Mouse (Mus musculus): ENCODE results near the gene Igsf3. TPM values are rescaled to one million over a fixed set of nuclear protein-coding genes. Genes with fewer than 3 reads are reported as not detected.

Igsf3 gene
- polyA plus RNA-seq, 1 experiment from 2014 or later: 28.1 TPM

- H3K4me3 ChIP-seq (ENCODE audit: control insufficient read depth in 1 of 2, insufficient read depth in 1 of 2, low read depth in 1 of 2, low read length in 2 of 2): no peak overlapping the region
- no peak for ATAC-seq (ENCODE audit: insufficient number of reproducible peaks, insufficient read depth, low FRiP score, low read depth)
- H3K27ac ChIP-seq (replicated peaks in 1 of 2; ENCODE audit: control insufficient read depth in 1 of 2, insufficient read depth in 1 of 2, low read depth in 2 of 2, low read length in 2 of 2): no peak overlapping the region
- H3K9ac ChIP-seq (ENCODE audit: low read length): no peak overlapping the region
- H3K36me3 ChIP-seq (ENCODE audit: control insufficient read depth, insufficient read depth, low read length): no peaks in the 10 kb centered on the region
- H3K27me3 ChIP-seq (ENCODE audit: control insufficient read depth, insufficient read depth, low read length): no peaks in the 10 kb centered on the region
- H3K4me2 ChIP-seq (ENCODE audit: low read length): no peak overlapping the region
- 0 out of 2 replicates have a peak, but pooled peaks cover 3% of the 10 kb centered on the region for H3K9me3 ChIP-seq (ENCODE audit: control insufficient read depth, low read length)
- H3K4me1 ChIP-seq (ENCODE audit: control insufficient read depth in 2 of 2, insufficient read depth in 2 of 2, low read length in 2 of 2): peaks cover 4 to 17% of the 10 kb centered on the region in 2 experiments; a peak in 3 of 4 replicates
- 27% methylated on average over 9 of the region's 9 CpGs for WGBS
Observed at GRCm38 (mm10) chr3:101348501-101349161, 28.3 kb upstream of the Igsf3 start.

GRCm38 (mm10) chr3:101349542-101350307 lies 27.2 kb upstream of the Igsf3 start:
- Histone ChIP-seq H3K4me3 (ENCODE audit: control insufficient read depth in 1 of 2, insufficient read depth in 1 of 2, low read depth in 1 of 2, low read length in 2 of 2) (no peak overlapping the region), H3K27me3 (ENCODE audit: control insufficient read depth, insufficient read depth, low read length) (no peaks in the 10 kb centered on the region), H3K9ac (ENCODE audit: low read length) (no peak overlapping the region), H3K9me3 (ENCODE audit: control insufficient read depth, low read length) (0 out of 2 replicates have a peak, but pooled peaks cover 5% of the 10 kb centered on the region), H3K36me3 (ENCODE audit: control insufficient read depth, insufficient read depth, low read length) (no peaks in the 10 kb centered on the region), H3K27ac (replicated peaks in 1 of 2; ENCODE audit: control insufficient read depth in 1 of 2, insufficient read depth in 1 of 2, low read depth in 2 of 2, low read length in 2 of 2) (no peak overlapping the region), H3K4me1 (ENCODE audit: control insufficient read depth in 2 of 2, insufficient read depth in 2 of 2, low read length in 2 of 2) (peaks cover 9 to 23% of the 10 kb centered on the region in 2 experiments), H3K4me2 (ENCODE audit: low read length) (no peak overlapping the region)
- no peak for ATAC-seq (ENCODE audit: insufficient number of reproducible peaks, insufficient read depth, low FRiP score, low read depth)
- 68% methylated on average over 6 of the region's 6 CpGs for WGBS

GRCm38 (mm10) chr3:101350406-101350805 lies 26.5 kb upstream of the Igsf3 start:
- 70% methylated on average over 4 of the region's 4 CpGs for WGBS
- Histone ChIP-seq H3K27me3 (ENCODE audit: control insufficient read depth, insufficient read depth, low read length) (no peaks in the 10 kb centered on the region), H3K4me2 (ENCODE audit: low read length) (no peak overlapping the region), H3K9ac (ENCODE audit: low read length) (no peak overlapping the region), H3K27ac (replicated peaks in 1 of 2; ENCODE audit: control insufficient read depth in 1 of 2, insufficient read depth in 1 of 2, low read depth in 2 of 2, low read length in 2 of 2) (no peak overlapping the region), H3K36me3 (ENCODE audit: control insufficient read depth, insufficient read depth, low read length) (no peaks in the 10 kb centered on the region), H3K4me1 (ENCODE audit: control insufficient read depth in 2 of 2, insufficient read depth in 2 of 2, low read length in 2 of 2) (peaks cover 15 to 30% of the 10 kb centered on the region in 2 experiments), H3K9me3 (ENCODE audit: control insufficient read depth, low read length) (0 out of 2 replicates have a peak, but pooled peaks cover 5% of the 10 kb centered on the region), H3K4me3 (ENCODE audit: control insufficient read depth in 1 of 2, insufficient read depth in 1 of 2, low read depth in 1 of 2, low read length in 2 of 2) (no peak overlapping the region)
- no peak for ATAC-seq (ENCODE audit: insufficient number of reproducible peaks, insufficient read depth, low FRiP score, low read depth)

GRCm38 (mm10) chr3:101354490-101354889 lies 22.4 kb upstream of the Igsf3 start:
- Histone ChIP-seq H3K4me1 (ENCODE audit: control insufficient read depth in 2 of 2, insufficient read depth in 2 of 2, low read length in 2 of 2) (peaks cover 19 to 31% of the 10 kb centered on the region in 2 experiments), H3K27me3 (ENCODE audit: control insufficient read depth, insufficient read depth, low read length) (no peaks in the 10 kb centered on the region), H3K36me3 (ENCODE audit: control insufficient read depth, insufficient read depth, low read length) (no peaks in the 10 kb centered on the region), H3K9ac (ENCODE audit: low read length) (peak overlapping the region; percentile 7; the same call in 1 of the 2 replicates), H3K27ac (replicated peaks in 1 of 2; ENCODE audit: control insufficient read depth in 1 of 2, insufficient read depth in 1 of 2, low read depth in 2 of 2, low read length in 2 of 2) (peak overlapping the region; percentile 83 to 87), H3K4me3 (ENCODE audit: control insufficient read depth in 1 of 2, insufficient read depth in 1 of 2, low read depth in 1 of 2, low read length in 2 of 2) (no peak overlapping the region), H3K4me2 (ENCODE audit: low read length) (no peak overlapping the region), H3K9me3 (ENCODE audit: control insufficient read depth, low read length) (0 out of 2 replicates have a peak, but pooled peaks cover 5% of the 10 kb centered on the region)
- ATAC-seq (ENCODE audit: insufficient number of reproducible peaks, insufficient read depth, low FRiP score, low read depth): no peak

DNA sequence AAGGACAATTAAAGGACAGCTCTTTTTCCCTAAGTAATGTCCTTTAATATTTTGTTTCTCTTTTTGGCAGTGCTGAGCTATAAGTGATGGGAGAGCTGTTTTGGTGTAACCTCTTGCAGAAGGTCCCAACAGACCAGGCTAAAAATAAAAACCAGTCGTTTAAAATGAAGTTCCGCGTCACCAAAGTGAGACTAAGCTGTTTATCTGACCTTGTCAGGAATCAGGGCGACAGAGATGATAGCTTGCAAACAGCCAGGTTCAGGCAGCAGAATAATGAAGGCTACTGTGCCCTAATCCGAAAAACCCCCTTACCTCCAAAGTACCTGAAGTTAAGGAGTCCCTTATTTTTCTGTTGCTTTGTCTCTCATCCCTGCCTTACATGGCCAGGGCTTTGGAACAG lies 21.2 kb upstream of the Igsf3 start:
- Histone ChIP-seq H3K9me3 (ENCODE audit: control insufficient read depth, low read length) (0 out of 2 replicates have a peak, but pooled peaks cover 5% of the 10 kb centered on the region), H3K36me3 (ENCODE audit: control insufficient read depth, insufficient read depth, low read length) (no peaks in the 10 kb centered on the region), H3K4me1 (ENCODE audit: control insufficient read depth in 2 of 2, insufficient read depth in 2 of 2, low read length in 2 of 2) (peaks cover 19 to 26% of the 10 kb centered on the region in 2 experiments), H3K4me3 (ENCODE audit: control insufficient read depth in 1 of 2, insufficient read depth in 1 of 2, low read depth in 1 of 2, low read length in 2 of 2) (no peak overlapping the region), H3K27ac (replicated peaks in 1 of 2; ENCODE audit: control insufficient read depth in 1 of 2, insufficient read depth in 1 of 2, low read depth in 2 of 2, low read length in 2 of 2) (peak overlapping the region; percentile 83 to 87), H3K27me3 (ENCODE audit: control insufficient read depth, insufficient read depth, low read length) (no peaks in the 10 kb centered on the region), H3K9ac (ENCODE audit: low read length) (peak overlapping the region; percentile 62), H3K4me2 (ENCODE audit: low read length) (peak overlapping the region; percentile 38)
- ATAC-seq (ENCODE audit: insufficient number of reproducible peaks, insufficient read depth, low FRiP score, low read depth): no peak
- WGBS: 18% methylated on average over 5 of the region's 5 CpGs

GRCm38 (mm10) chr3:101356583-101357553 lies 20.0 kb upstream of the Igsf3 start:
- H3K4me2 ChIP-seq (ENCODE audit: low read length): no peak overlapping the region
- 89% methylated on average over 8 of the region's 8 CpGs for WGBS
- no peaks in the 10 kb centered on the region for H3K27me3 ChIP-seq (ENCODE audit: control insufficient read depth, insufficient read depth, low read length)
- H3K9me3 ChIP-seq (ENCODE audit: control insufficient read depth, low read length): 0 out of 2 replicates have a peak, but pooled peaks cover 5% of the 10 kb centered on the region
- H3K4me1 ChIP-seq (ENCODE audit: control insufficient read depth in 2 of 2, insufficient read depth in 2 of 2, low read length in 2 of 2): peaks cover 19 to 26% of the 10 kb centered on the region in 2 experiments
- H3K9ac ChIP-seq (ENCODE audit: low read length): no peak overlapping the region
- H3K4me3 ChIP-seq (ENCODE audit: control insufficient read depth in 1 of 2, insufficient read depth in 1 of 2, low read depth in 1 of 2, low read length in 2 of 2): no peak overlapping the region
- no peak for ATAC-seq (ENCODE audit: insufficient number of reproducible peaks, insufficient read depth, low FRiP score, low read depth)
- no peaks in the 10 kb centered on the region for H3K36me3 ChIP-seq (ENCODE audit: control insufficient read depth, insufficient read depth, low read length)
- peak overlapping the region in 1 of 2 experiments; percentile 87; a peak in 2 of 4 replicates for H3K27ac ChIP-seq (replicated peaks in 1 of 2; ENCODE audit: control insufficient read depth in 1 of 2, insufficient read depth in 1 of 2, low read depth in 2 of 2, low read length in 2 of 2)

DNA sequence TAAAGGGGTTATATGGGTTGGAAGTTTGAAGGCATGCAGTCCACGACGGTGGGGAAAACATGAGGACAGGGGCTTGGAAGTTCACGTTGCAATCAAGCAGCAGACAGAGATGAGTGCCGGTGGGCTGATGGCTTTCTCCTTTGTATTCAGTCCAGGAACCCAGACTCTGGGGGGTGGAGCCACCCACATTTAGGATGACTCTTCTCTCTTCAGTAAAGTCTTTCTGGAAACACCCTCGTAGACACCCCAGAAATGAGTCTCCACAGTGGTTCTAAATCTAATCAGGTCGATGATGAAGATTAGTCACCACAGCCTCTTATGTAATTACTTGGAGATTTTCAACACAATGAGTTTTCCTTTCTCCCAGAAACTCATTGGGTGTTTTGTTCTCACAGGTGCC lies 16.1 kb upstream of the Igsf3 start:
- Histone ChIP-seq H3K27ac (replicated peaks in 1 of 2; ENCODE audit: control insufficient read depth in 1 of 2, insufficient read depth in 1 of 2, low read depth in 2 of 2, low read length in 2 of 2) (no peak overlapping the region), H3K9me3 (ENCODE audit: control insufficient read depth, low read length) (no peaks in the 10 kb centered on the region), H3K27me3 (ENCODE audit: control insufficient read depth, insufficient read depth, low read length) (no peaks in the 10 kb centered on the region), H3K4me2 (ENCODE audit: low read length) (no peak overlapping the region), H3K4me3 (ENCODE audit: control insufficient read depth in 1 of 2, insufficient read depth in 1 of 2, low read depth in 1 of 2, low read length in 2 of 2) (no peak overlapping the region), H3K9ac (ENCODE audit: low read length) (no peak overlapping the region), H3K36me3 (ENCODE audit: control insufficient read depth, insufficient read depth, low read length) (no peaks in the 10 kb centered on the region), H3K4me1 (ENCODE audit: control insufficient read depth in 2 of 2, insufficient read depth in 2 of 2, low read length in 2 of 2) (peaks cover 10 to 11% of the 10 kb centered on the region in 2 experiments)
- WGBS: 81% methylated on average over 6 of the region's 6 CpGs
- ATAC-seq (ENCODE audit: insufficient number of reproducible peaks, insufficient read depth, low FRiP score, low read depth): no peak
